Mouse (Mus musculus) central nervous system, embryonic 14 days (tissue): Measurements from ENCODE around the gene Zfp566. TPM values are rescaled to one million over a fixed set of nuclear protein-coding genes. Genes with fewer than 3 reads are reported as not detected.

ENCODE experiments used
- polyA plus RNA-seq: library from polyadenylated mRNA; depleted of rRNA; stranded (reverse); fragments of >200 nt; gene quantifications from 2 replicates; pipeline ENCODE4 v1.2.3, GENCODE M21; 2012; rRNA removed

The Zfp566 gene
- polyA plus RNA-seq = 11.5 and 12.7 TPM in 2 replicates

DNA sequence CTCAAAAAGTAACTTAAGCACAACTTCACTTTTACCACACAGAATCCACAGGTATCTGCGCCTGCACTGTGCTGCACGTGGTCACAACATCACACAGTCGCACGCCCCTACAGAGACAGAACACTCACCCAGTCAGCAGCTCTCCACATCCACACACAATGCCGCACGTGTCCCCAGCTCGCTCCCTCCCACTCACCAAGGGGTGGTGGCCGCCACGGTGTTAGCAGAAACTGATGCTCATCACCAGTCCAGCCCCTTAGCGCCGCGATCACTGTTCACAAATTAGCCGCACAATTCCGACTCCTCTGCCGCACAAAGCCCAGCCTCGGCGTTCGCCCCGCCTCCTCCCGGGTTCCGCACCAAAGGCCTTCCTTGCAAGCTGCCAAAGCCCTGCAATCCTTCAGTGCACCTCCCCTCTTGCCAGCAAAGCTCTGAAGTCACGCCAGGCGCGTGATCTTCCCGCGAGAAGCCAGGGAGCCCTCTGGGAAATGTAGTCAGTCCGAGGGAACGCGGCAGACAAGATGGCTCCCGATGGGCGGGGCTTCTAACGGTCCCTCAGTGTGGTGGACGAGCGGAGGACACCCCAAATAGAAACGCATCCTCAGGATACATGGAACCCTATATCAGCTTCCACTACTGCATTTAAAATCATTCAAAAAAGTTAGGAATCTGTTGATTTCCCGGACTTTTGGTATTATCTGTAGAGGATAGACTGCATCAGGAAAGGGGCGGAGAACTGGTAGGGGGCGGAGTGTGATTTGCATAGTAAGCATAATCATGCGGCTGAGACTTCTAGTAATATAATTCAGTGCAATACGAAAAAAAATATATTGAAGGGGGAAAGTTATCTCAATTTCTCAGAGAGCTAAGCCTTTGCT is at the start of gene Zfp566, which contains the start of gene Gm26920:
Gene Zfp566 (minus strand): TSS at position 436 of the 878 bp plus-strand sequence.
Gene Gm26920 (minus strand): TSS at position 319 of the 878 bp plus-strand sequence.

DNA sequence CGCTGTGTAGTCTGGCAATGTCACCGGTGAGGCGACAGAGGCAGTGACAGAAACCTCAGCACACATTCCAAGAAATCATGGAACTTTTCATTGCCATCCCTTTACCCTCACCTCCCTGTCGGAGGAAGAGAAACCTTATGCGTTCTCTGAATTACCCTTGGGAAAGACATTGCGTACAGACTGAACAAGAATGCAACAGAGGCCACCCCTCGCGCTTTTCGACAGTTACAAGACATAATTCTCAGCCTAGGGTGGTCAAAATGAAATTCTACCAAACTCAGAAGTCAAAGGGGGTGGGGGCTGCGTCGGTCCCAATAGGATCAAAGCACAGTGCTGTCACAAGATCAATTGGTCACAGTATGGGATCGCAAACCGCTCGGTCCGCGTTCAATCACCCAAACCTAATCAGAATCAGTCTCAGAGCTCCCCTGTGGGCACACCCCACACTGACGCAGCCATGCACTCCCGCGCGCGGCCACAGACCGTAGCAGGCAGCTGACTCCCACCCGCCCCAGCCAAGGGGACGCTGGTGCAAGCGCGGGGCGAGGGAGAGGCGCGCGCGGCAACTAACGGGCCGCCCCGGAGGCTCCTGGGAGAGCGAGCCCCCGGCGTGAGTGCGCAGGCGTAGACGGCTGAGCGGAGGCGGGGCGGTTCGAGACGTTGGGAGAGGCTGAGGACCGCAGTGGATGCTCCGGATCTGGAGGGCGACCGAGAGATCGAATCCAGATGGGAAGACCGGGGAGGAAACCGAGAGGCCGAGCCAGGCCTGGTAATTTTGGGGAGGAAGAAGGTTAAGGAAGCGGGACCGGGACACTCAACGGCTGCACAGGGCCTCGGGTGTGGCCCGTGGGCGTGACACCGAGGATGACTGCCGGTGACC is 31.2 kb upstream of the Zfp566 start, which contains the start of gene Zfp382:
Gene Zfp382 (plus strand): TSS at position 635 of the 880 bp plus-strand sequence.

GRCm38 (mm10) chr7:30094646-30095429 is 4.5 kb upstream of the Zfp566 start, which contains the start of gene Zfp260:
TSS of gene Zfp260 (plus strand) at chr7:30094777.

GRCm38 (mm10) chr7:30072146-30073028 is 17.9 kb downstream of the Zfp566 start, which contains the start of gene Zfp82:
TSS of gene Zfp82 (minus strand) at chr7:30072900.

GRCm38 (mm10) chr7:30050882-30051548 is 39.3 kb downstream of the Zfp566 start, which contains the start of gene Zfp14:
TSS of gene Zfp14 (minus strand) at chr7:30051380.

Other genes starting within 250 kb of the Zfp566 start
- 8.3 and 9.9 TPM in 2 replicates for gene Zfp940, start 236.9 kb downstream of the Zfp566 start, polyA plus RNA-seq
- gene Zfp420, start 230.5 kb downstream of the Zfp566 start, polyA plus RNA-seq = 14.3 and 14.9 TPM in 2 replicates
- 14.1 and 14.4 TPM in 2 replicates for gene Zfp27, start 184.0 kb downstream of the Zfp566 start, polyA plus RNA-seq
- 15.7 and 16.7 TPM in 2 replicates for gene Zfp383, start 182.3 kb downstream of the Zfp566 start, polyA plus RNA-seq
- 13.7 and 13.9 TPM in 2 replicates for gene Zfp74, start 136.4 kb downstream of the Zfp566 start, polyA plus RNA-seq
- gene Zfp568, start 106.6 kb downstream of the Zfp566 start, polyA plus RNA-seq = 7.1 and 9.3 TPM in 2 replicates
- 11.1 and 12.6 TPM in 2 replicates for gene Zfp14, start 39.1 kb downstream of the Zfp566 start, polyA plus RNA-seq
- gene Zfp82, start 17.6 kb downstream of the Zfp566 start, polyA plus RNA-seq = 4.7 and 5.0 TPM in 2 replicates
- gene Gm26920, start 117 bp downstream of the Zfp566 start, polyA plus RNA-seq = 0.91 and 1.6 TPM in 2 replicates
- 54.6 and 58.2 TPM in 2 replicates for gene Zfp260, start 4.2 kb upstream of the Zfp566 start, polyA plus RNA-seq
- 7.0 and 9.3 TPM in 2 replicates for gene Zfp382, start 31.4 kb upstream of the Zfp566 start, polyA plus RNA-seq
- gene Zfp146, start 79.2 kb upstream of the Zfp566 start, polyA plus RNA-seq = 89.7 and 96.2 TPM in 2 replicates
- 1.9 and 4.1 TPM in 2 replicates for gene Cox7a1, start 93.6 kb upstream of the Zfp566 start, polyA plus RNA-seq
- 273 and 310 TPM in 2 replicates for gene Capns1, start 108.3 kb upstream of the Zfp566 start, polyA plus RNA-seq
- 269 and 294 TPM in 2 replicates for gene Polr2i, start 141.4 kb upstream of the Zfp566 start, polyA plus RNA-seq
- 193 and 204 TPM in 2 replicates for gene Tbcb, start 141.7 kb upstream of the Zfp566 start, polyA plus RNA-seq
- gene Ovol3, start 145.2 kb upstream of the Zfp566 start, polyA plus RNA-seq = 0.12 and 0.14 TPM in 2 replicates
- 0.13 and 0.17 TPM in 2 replicates for gene Thap8, start 189.6 kb upstream of the Zfp566 start, polyA plus RNA-seq
- gene Wdr62, start 189.9 kb upstream of the Zfp566 start, polyA plus RNA-seq = 18.4 and 23.7 TPM in 2 replicates
- 205 and 218 TPM in 2 replicates for gene Clip3, start 201.2 kb upstream of the Zfp566 start, polyA plus RNA-seq
- gene Alkbh6, start 218.2 kb upstream of the Zfp566 start, polyA plus RNA-seq = 139 and 146 TPM in 2 replicates
- gene Syne4, start 224.3 kb upstream of the Zfp566 start, polyA plus RNA-seq = 31.1 and 59.8 TPM in 2 replicates
- gene E130208F15Rik, start 231.2 kb upstream of the Zfp566 start, polyA plus RNA-seq = 0.53 and 0.69 TPM in 2 replicates
- gene Sdhaf1, start 233.4 kb upstream of the Zfp566 start, polyA plus RNA-seq = 21.2 and 23.7 TPM in 2 replicates